Mouse (Mus musculus) heart, embryonic 13.5 days (tissue): ENCODE measurements around the gene Epb41. TPM values are rescaled to one million over a fixed set of nuclear protein-coding genes. Genes with fewer than 3 reads are reported as not detected.
A peak's percentile ranks its signal among the peaks of the same experiment; 100 is the strongest.

ENCODE experiments used
- ATAC-seq: fragments of 200-750 bp; cut with Nextera tagmentation; 2 replicates; pipeline ENCODE4 v1.8.0; 2017; ENCODE audit warnings: moderate TSS enrichment; ENCODE audit not compliant: insufficient number of reproducible peaks, low FRiP score, low TSS enrichment; ENCODE audit errors: extremely low read depth
- H3K27ac ChIP-seq: fragments of 300-500 bp; sonication (generic); replicated peaks from 2 replicates; pipeline ENCODE4 v1.5.1; 2015; ENCODE audit warnings: moderate library complexity, mild to moderate bottlenecking, inconsistent platforms
- H3K27me3 ChIP-seq: fragments of 300-500 bp; sonication (generic); replicated peaks from 2 replicates; pipeline ENCODE4 v1.6.1; 2015; ENCODE audit warnings: mild to moderate bottlenecking, inconsistent platforms
- H3K36me3 ChIP-seq: fragments of 300-500 bp; sonication (generic); 2 replicates; pipeline ENCODE4 v1.6.1; 2015; ENCODE audit warnings: mild to moderate bottlenecking, inconsistent platforms
- H3K4me1 ChIP-seq: fragments of 300-500 bp; sonication (generic); 2 replicates; pipeline ENCODE4 v1.6.1; 2015; ENCODE audit warnings: inconsistent platforms
- H3K4me2 ChIP-seq: fragments of 300-500 bp; sonication (generic); 2 replicates; pipeline ENCODE4 v1.6.1; 2015; ENCODE audit warnings: inconsistent platforms, mild to moderate bottlenecking, moderate library complexity
- H3K4me3 ChIP-seq: fragments of 300-500 bp; sonication (generic); 2 replicates; pipeline ENCODE4 v1.5.1; 2015; ENCODE audit warnings: moderate library complexity, mild to moderate bottlenecking, inconsistent platforms
- H3K9ac ChIP-seq: fragments of 300-500 bp; sonication (generic); 2 replicates; pipeline ENCODE4 v1.6.1; 2015; ENCODE audit warnings: inconsistent platforms, mild to moderate bottlenecking, moderate library complexity
- H3K9me3 ChIP-seq: fragments of 300-500 bp; sonication (generic); 2 replicates; pipeline ENCODE4 v1.6.1; 2016; ENCODE audit warnings: inconsistent platforms
- WGBS: fragments of 180-500 bp; shearing (Covaris S2); methylation state at CpG from one replicate; pipeline ENCODE4 v1.1.7; 2015; ENCODE audit warnings: mixed read lengths; 5-methylcytosine and 5-hydroxymethylcytosine counted together
- polyA plus RNA-seq: library from polyadenylated mRNA; unstranded; fragments of >200 nt; fragmentation: Nextera tagmentation; extraction: Ambion mirVana; gene quantifications from 2 replicates; pipeline ENCODE4 v1.2.1, GENCODE M21; 2015

Epb41 gene
- polyA plus RNA-seq, 1 experiment from 2014 or later = 76.5 TPM

DNA sequence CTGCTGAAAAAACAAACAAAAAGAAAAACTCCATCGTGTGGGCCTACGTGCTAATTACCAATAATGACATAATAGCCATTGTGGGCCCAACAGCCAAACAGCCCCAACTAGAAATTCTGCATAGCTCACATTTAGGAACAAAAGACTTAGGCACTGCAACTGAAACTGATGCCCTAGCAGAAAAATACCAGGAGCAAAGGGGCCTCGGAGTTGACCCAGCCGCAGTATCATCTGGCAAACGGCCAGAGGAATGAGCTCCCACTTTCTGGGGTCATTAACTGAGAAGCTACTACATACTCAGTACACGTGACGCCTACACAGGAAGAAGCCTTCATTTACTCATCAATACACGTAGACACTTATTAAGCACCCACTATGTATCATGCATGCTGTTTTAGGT lies 12.8 kb downstream of the Epb41 start:
- WGBS = 55% methylated on average over 8 of the region's 8 CpGs
- Histone ChIP-seq H3K36me3 (no peaks in the 10 kb centered on the region), H3K27me3 (no peaks in the 10 kb centered on the region), H3K9ac (no peak overlapping the region), H3K27ac (no peak overlapping the region), H3K4me1 (peaks cover 85% of the 10 kb centered on the region), H3K9me3 (no peaks in the 10 kb centered on the region), H3K4me2 (peak overlapping the region; percentile 38), H3K4me3 (peak overlapping the region; percentile 1; the same call in 1 of the 2 replicates)
- ATAC-seq = no peak

GRCm38 (mm10) chr4:132060040-132060832 lies 14.9 kb downstream of the Epb41 start:
- peak overlapping the region; percentile 38 for H3K4me2 ChIP-seq
- no peaks in the 10 kb centered on the region for H3K9me3 ChIP-seq
- no peak overlapping the region; the same call in 1 of the 2 replicates for H3K9ac ChIP-seq
- peak overlapping the region; percentile 6; the same call in 1 of the 2 replicates for H3K4me3 ChIP-seq
- H3K36me3 ChIP-seq = no peaks in the 10 kb centered on the region
- 47% methylated on average over 17 of the region's 17 CpGs for WGBS
- peaks cover 72% of the 10 kb centered on the region for H3K4me1 ChIP-seq
- no peak for ATAC-seq
- H3K27ac ChIP-seq = peak overlapping the region; percentile 54; the same call in 1 of the 2 replicates
- no peaks in the 10 kb centered on the region for H3K27me3 ChIP-seq

- Histone ChIP-seq H3K27ac (peak overlapping the region; percentile 54; the same call in 1 of the 2 replicates), H3K9ac (no peak overlapping the region), H3K4me3 (peak overlapping the region; percentile 6; the same call in 1 of the 2 replicates), H3K4me1 (peaks cover 69% of the 10 kb centered on the region), H3K4me2 (peak overlapping the region; percentile 38), H3K27me3 (no peaks in the 10 kb centered on the region), H3K36me3 (no peaks in the 10 kb centered on the region), H3K9me3 (no peaks in the 10 kb centered on the region)
- ATAC-seq = no peak
- WGBS = 92% methylated on average over 2 of the region's 2 CpGs
These were observed 15.6 kb downstream of the Epb41 start for GRCm38 (mm10) chr4:132059541-132059940.

DNA sequence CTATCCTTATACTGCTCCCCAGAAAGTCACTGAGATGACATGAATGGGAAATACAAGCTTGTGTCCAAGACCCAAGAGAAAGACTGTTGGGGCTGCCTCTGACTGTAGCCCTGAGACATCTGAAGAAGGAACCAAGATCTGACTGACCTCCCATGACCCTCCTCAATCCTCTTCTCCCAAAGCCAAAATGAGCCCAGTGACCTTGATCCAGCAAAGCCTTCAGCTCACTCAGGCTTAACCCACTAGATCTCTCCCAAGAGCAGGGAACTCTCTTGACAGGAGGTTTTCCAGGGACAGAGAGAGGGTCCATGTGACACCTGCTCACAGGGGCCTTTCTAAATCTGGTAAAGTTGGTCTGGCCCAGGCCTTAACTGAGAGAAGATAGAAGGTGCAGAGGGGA lies 17.8 kb downstream of the Epb41 start:
- no peak overlapping the region for H3K4me3 ChIP-seq
- no peak overlapping the region for H3K9ac ChIP-seq
- H3K36me3 ChIP-seq = no peaks in the 10 kb centered on the region
- H3K9me3 ChIP-seq = no peaks in the 10 kb centered on the region
- no peak for ATAC-seq
- H3K4me2 ChIP-seq = peak overlapping the region; percentile 14; the same call in 1 of the 2 replicates
- no peaks in the 10 kb centered on the region for H3K27me3 ChIP-seq
- peaks cover 50% of the 10 kb centered on the region for H3K4me1 ChIP-seq
- peak overlapping the region; percentile 54; the same call in 1 of the 2 replicates for H3K27ac ChIP-seq

GRCm38 (mm10) chr4:132051321-132052275 lies 23.5 kb downstream of the Epb41 start:
- Histone ChIP-seq H3K4me1 (peaks cover 38% of the 10 kb centered on the region), H3K27ac (no peak overlapping the region), H3K36me3 (no peaks in the 10 kb centered on the region), H3K4me2 (peak overlapping the region; percentile 29; the same call in 1 of the 2 replicates), H3K9me3 (no peaks in the 10 kb centered on the region), H3K27me3 (no peaks in the 10 kb centered on the region), H3K4me3 (no peak overlapping the region), H3K9ac (peak overlapping the region; percentile 29; the same call in 1 of the 2 replicates)
- no peak for ATAC-seq
- 62% methylated on average over 10 of the region's 10 CpGs for whole genome bisulfite sequencing

DNA sequence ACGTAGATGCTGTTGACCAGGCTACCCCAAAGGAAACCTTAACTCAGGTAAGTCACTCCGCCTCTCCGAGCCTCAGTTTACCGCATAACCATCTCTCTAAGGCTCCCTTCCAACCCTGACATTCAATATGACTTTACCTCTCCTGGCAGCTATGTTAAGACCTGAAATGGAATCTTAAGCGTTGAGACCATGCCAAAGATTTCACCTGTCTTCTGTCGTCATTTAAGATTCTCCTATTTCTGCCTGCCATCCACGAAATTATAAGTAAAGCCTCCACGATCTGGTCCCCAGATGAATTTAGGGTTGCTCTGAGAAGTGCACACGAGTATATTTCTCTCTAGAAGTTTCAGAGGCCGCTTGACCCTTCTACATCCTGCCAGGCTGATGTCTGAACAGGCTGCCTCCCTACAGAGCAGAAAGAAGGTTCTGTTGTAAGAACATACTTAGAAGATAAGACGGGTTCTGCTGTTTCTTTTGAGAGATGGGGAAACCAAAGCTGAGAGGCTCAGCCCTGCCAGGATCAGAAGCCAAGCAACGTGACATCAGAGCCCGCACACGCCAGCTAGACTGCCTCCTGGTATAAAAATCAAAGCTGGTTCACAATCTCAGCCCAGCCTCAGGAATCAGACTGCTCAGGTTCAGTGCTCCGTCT lies 25.4 kb downstream of the Epb41 start:
- peak overlapping the region; percentile 58 for H3K27ac ChIP-seq

GRCm38 (mm10) chr4:132048995-132049404 lies 26.1 kb downstream of the Epb41 start:
- H3K4me3 ChIP-seq = peak overlapping the region; percentile 95
- H3K27me3 ChIP-seq = no peaks in the 10 kb centered on the region
- H3K4me1 ChIP-seq = peaks cover 36% of the 10 kb centered on the region
- peak overlapping the region; percentile 86 for H3K27ac ChIP-seq
- H3K4me2 ChIP-seq = peak overlapping the region; percentile 80
- H3K36me3 ChIP-seq = no peaks in the 10 kb centered on the region
- 0% methylated on average over 25 of the region's 46 CpGs for WGBS
- peak overlapping the region; percentile 95 for H3K9ac ChIP-seq
- no peaks in the 10 kb centered on the region for H3K9me3 ChIP-seq
- ATAC-seq = peak; percentile 94

More for the DNA sequence above, 25.4 kb downstream of the Epb41 start:
- H3K4me1 ChIP-seq = peaks cover 31% of the 10 kb centered on the region
- 11% methylated on average over 14 of the region's 15 CpGs for WGBS
- H3K9ac ChIP-seq = peak overlapping the region; percentile 95
- H3K4me2 ChIP-seq = peak overlapping the region; percentile 80
- no peaks in the 10 kb centered on the region for H3K36me3 ChIP-seq
- H3K9me3 ChIP-seq = no peaks in the 10 kb centered on the region
- ATAC-seq = no peak
- H3K4me3 ChIP-seq = peak overlapping the region; percentile 95
- H3K27me3 ChIP-seq = no peaks in the 10 kb centered on the region

DNA sequence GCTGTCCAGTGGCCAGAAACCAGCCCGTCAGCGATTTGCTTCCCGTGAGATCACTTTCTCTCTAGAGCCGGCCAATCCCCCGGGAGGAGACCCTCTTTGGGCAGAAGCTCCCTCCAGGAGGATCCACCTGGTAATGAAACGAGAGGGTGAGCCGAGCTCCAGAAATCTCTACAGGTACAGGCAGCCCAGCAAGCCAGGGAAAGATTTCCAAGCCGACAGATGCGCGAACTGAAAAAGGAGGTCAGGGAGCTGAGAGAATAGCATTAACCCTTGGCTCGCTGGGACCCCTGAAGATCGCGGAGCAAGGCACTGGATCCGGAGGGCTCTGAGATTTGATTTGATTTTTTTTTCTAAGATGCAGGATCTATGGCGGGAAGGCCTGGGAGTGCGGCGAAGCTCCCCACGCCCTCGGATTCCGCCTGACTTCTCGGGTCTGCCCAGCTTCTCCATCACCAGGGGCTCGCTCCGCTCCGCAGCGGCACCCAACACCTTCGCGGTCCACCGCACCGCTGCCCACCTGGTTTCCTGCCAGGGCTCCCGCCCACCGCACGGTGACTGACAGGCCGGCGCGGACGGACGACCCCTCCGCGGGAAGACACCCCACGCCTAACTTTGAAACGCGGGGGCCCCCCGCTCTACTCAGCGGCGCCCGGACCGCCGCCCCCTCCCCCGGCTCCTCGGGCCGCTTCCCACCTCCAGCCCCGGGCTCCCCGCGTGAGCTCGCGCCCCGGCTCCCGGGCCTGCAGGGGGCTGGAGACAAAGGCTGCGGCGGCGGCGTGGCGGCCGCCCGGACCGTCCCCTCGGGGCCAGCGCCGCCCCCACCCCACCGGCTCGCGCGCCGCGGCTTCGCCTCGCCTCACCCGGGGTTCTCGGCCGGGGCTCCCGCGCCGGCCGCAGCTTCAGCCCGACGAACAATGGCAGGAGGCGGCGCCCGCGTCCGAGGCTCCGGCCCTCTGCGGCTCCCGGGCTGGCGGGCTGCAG lies 26.8 kb downstream of the Epb41 start:
- H3K4me1 ChIP-seq = peaks cover 43% of the 10 kb centered on the region
- H3K27ac ChIP-seq = peak overlapping the region; percentile 86
- H3K36me3 ChIP-seq = no peaks in the 10 kb centered on the region
- no peaks in the 10 kb centered on the region for H3K9me3 ChIP-seq
- ATAC-seq = peak; percentile 37; the same call in 1 of the 2 replicates
- H3K4me3 ChIP-seq = peak overlapping the region; percentile 95
- peak overlapping the region; percentile 95 for H3K9ac ChIP-seq
- H3K4me2 ChIP-seq = peak overlapping the region; percentile 80
- no peaks in the 10 kb centered on the region for H3K27me3 ChIP-seq
- WGBS = under 1% methylated on average over 79 of the region's 95 CpGs

GRCm38 (mm10) chr4:132043726-132044125 lies 31.4 kb downstream of the Epb41 start:
- H3K9ac ChIP-seq = no peak overlapping the region
- 76% methylated on average over 3 of the region's 3 CpGs for WGBS
- H3K27me3 ChIP-seq = no peaks in the 10 kb centered on the region
- H3K4me2 ChIP-seq = peak overlapping the region; percentile 32
- no peak for ATAC-seq
- H3K9me3 ChIP-seq = no peaks in the 10 kb centered on the region
- H3K4me1 ChIP-seq = peaks cover 39% of the 10 kb centered on the region
- no peak overlapping the region for H3K4me3 ChIP-seq
- no peak overlapping the region for H3K27ac ChIP-seq
- H3K36me3 ChIP-seq = no peaks in the 10 kb centered on the region
